Mouse (Mus musculus) kidney, postnatal 4 days (tissue): ENCODE results near the gene Gna15.

ENCODE experiments used
- DNase-seq, 2 experiments: peaks; one replicate each; pipeline ENCODE4 v3.0.0; 2021; ENCODE audit warnings: mixed read lengths in 2 of 2

Gene Gna15

DNA sequence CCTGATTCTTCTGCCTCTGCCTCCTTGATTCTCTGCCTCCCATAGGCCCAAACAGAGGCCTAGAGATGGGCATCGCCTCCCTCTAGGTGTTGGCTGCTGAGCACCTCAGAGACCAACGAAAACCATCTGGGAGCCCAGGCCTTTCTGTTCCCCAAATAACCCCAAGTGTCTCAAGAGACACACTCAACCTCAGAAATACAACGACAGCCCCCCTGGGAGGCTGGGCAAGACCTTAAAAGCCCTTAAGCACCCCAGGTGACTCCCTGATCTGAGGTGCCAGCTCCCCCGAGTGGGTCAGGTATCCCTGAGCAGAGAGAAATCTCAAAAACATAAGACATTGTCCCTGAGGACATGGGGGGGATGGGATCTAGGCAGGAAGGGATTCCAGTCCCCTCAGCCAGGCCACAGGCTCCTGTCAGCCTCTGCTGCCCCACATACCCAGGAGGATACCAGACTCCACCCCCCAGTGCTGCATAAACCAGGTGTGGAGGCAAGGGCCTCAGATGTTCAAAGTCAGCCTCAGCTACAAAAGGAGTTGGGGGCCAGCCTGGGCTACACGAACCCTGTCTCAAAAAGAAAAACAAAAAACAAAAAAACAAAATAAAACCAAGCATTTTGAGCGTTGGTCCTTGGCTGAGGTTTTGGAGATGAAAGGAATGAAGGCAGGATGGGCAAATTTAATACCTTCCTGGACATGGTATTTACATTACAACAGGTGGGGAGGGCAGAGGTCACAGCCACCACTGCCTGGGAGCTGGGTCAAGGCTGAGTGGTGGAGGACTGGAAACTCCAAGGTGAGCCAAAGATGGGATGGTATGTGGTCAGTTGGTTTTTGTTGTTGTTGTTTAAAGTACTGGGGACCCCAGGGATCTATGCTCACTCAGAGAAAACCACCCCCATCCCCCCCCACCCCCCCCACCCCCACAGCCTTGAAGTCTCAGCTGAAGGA lies 30.1 kb upstream of the Gna15 start:
- DNase-seq: no peak

DNA sequence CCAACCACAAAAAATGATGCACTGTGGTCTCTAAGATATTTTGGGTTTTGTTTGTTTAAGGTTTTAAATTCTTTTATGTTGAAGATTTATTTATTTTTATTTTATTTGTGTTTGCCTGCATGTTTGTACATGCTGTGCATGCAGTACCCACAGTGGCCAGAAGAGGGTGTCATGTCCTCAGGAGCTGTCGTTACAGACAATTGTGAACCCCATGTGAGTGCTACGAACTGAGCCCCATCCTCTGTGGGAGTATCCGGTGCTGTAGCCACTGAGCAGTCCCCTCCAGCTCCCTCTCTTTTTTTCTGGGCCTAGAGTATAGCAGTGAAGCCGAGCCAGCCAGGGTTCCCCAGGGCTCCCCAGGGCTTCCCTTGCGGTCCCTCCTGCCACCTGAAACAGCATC lies 29.2 kb upstream of the Gna15 start:
- peak; percentile 60 to 63 for DNase-seq

DNA sequence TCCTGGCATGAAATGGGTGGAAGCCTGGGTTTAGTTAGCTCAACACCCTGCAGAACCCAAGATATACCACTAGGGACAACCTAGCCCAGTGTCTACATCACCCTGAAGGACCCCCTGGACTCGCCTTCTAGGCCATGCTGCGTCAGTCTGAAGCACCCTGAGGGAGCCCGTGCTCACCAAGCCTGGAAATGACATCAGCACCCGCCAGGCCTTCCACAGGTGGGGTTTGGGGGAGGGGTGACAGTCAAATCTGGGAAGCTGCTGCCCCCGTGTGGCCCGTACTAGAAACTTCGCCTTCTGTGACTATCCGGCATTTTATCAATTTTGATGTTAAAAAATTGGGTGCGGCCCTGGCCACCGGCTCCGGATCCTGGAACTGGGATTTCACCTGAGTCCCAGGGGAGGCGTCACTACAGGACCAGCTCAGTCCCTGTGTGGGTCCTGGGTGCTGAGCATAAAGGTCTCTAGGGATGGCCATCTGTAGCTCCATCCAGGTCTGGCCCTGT lies 27.6 kb upstream of the Gna15 start:
- peak; percentile 90 to 94 for DNase-seq

DNA sequence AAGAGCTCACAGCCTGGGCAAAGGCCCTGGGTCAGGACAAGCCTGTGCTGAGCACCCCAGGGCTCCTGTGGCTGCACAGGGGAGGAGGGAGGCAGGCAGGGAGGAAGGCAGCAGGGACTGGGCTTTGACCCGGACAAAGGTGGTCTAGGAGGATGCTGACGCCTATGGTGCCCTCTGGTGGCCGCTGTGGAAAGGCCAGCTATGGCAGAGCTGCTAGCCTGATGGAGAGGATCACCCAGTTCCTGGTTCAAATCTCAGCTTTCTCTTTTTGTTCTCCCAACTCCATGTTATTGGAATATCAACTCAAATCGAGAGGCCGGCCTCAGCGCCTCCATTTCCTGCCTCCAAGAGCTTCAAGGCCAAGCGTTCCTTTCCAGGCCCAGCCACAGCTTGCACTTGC lies 26.2 kb upstream of the Gna15 start:
- peak; percentile 84 to 88 for DNase-seq

DNA sequence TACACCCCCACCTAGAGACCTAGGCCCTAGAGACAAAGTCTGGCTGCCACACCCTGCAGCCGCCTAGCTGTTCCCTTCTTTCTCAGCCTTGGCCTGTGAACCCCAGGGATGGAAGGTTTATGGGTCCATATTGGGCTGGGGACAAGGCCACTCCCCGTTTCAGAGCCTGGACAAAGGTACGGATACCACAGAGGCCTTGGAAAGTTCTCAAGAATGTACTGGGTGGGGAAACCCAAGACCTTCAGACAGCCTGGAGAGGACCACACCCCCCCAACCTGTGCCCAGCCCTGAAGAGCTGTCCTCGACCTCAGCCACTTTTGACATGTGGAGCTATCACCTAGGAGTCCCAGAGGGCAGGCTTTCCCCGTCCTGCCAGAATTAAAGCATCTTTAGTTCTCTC lies 24.9 kb upstream of the Gna15 start:
- no peak for DNase-seq

DNA sequence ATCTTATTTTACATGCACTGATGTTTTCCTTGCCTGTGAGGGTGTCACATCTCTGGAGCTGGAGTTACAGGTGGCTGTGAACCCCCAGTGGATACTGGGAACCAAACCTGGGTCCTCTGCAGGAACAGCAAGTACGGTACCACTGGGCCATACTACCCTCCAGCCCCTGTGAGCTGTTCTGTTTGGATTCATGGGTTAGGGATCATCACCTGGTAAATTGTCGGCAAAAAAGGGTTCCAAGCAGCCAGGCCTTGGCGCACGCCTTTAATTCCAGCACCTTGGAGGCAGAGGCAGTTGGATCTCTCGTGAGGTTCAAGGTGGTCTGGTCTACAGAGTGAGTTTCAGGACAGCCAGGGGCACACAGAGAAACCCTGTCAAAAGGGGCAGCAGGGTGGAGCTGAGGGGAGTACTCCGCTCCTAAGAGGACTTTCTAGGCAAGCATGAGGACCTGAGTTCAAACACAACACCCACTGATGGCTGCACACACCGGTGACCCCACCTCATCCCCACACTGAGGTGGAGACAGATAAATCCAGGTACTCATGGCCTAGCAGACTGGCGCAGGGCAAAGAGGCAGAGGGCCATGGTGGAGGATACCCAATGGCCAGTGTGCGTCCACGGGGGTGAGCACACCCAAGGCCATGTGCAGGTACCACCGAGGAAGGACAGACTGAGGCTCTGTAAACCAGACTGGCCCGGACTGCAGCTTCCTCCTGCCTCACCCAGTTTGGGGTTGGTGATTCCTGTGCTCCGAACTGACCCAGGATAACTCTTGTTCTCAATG lies 23.0 kb upstream of the Gna15 start:
- DNase-seq: no peak

DNA sequence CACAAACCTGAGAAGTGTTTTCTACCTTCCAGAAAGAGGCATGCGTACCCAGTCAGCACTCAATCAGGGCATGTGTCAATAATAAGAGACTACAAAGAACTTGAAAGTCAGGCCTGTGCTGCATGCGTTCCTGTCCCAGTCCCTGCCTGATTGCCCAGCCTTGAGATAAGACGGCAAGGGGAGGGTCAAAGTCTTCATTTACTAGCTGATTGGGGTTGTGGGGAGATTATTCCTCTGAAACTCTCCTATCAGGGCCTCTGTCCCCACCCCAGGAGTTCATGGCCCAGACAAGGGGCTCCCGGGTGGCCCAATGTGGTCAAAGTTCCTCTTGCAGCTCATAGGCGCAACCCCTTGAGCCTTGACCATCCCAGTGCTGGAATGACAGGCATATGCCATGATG lies 22.3 kb upstream of the Gna15 start:
- DNase-seq: no peak

DNA sequence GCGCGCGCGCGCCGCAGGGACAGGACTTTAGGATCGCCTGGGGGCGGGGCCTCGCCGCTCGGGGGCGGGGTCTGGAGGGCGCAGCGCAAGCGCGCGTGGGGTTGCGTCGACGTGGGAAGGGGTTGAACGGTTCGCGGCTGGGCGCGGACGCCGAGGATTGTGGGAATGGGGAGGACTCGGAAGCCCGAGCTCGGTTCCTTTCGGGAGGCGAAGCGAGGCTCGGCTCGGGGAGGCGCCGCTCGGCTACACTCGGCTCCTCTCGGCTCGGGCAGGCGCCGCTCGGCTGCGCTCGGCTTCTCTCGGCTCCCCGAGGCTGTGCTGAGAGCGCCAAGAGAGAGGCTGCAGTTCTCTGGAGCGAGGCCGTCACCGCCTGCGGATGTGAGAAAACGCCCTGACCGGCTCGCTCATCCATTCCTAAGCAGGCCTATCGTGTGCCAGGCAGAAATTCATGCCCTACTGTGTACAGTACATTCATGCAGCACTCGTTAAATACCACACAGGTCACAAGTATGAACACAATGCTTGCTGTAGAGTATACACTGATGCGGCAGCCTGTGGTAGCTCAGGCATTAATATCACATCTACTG lies 21.2 kb upstream of the Gna15 start, which contains the start of gene Gna11:
Gna11 (minus strand) TSS at position 30 of the 587 bp plus-strand sequence.
- DNase-seq: peak; percentile 100

DNA sequence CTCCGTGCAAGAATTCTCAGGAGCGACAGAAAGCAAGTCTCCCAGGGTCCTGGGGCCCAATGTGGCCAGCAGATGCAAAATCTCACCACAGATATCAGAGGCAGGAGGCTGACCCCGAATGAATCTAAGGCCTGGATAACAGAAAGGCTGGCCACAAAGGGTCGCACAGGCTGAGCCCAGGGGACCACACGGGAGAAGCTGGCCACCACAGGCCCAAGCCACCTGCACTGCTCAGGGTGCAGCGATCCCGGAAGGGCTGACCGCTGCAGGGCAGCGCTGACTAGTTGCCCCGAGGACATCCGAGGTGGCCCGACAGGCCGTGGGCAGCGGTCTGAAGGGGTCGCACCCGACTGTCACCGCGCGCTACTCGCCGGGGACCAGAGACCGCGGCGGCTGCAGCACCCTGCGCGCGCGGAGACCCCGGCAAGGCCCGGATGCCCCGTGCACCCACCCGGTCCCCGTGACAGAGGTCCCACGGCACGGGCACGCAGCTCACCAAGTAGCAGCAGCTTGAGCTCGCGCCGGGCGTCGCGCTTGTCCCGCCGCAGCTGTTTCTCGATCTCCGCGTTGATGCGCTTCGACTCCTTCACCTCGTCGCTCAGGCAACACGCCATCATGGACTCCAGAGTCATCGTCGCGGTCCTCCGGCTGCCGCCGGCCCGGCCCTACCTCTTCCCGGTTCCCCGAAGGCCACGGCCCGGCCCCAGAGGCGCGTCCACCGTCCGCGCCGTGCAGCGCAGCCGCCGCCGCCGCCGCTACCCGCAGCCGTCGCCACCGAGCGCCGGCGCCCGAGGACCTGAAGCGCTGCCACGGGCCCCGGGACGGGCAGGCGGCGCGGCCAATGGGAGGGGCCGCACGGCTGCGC lies 20.5 kb upstream of the Gna15 start:
- DNase-seq: no peak

DNA sequence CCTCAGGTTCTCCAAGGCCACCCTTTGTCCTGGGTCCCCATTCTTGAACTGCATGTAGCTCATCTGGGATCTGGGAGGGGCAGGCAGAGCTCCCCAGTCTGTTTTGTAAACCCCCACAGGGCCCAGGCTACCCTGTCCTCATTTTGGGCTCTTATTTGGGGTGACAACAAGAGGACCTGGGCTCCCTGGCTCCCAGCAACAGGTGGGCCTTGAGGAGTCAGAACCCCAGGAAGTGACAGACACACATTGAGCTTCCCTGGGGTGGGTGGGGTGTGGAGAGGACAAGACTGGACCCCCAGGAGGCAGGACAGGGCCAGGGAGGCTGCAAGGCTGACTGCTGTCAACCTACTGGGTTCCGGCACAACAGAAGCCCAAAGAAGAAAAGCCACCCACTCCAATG lies 19.6 kb upstream of the Gna15 start:
- DNase-seq: no peak

DNA sequence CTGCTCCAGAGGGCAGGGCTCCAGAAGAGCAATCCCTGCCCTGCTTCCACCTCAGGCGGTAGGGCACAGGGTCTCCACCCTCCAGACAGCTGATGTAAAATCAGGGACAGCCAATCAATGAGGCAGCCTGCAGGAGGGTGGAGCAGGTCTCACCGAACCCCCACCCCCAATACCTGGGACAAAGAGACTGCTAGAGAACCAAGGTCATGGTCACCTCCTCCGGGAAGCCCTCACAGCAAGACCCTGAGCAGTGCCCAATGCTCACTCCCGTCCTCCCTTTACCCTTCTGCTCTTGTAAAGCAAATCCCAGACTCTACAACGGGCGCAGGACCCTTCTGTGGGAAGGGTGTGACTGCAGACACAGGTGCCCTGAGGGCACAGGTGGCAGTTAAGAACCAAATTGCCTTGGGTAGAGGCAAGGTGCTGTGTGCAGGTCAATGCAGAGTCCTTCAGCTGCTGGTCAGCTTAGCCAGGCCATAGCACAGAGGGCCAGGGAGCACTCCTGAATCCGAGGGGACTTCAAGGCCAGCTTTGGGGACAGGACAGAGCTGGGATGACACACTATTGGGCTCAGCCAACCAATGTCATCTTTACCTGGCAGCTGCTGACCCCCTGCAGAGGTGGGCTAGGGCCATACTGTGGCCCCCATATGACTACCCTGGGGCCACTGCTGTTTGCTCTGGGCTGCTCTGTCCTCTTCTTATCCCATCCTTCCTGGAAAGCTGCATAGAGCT lies 18.9 kb upstream of the Gna15 start:
- no peak for DNase-seq

DNA sequence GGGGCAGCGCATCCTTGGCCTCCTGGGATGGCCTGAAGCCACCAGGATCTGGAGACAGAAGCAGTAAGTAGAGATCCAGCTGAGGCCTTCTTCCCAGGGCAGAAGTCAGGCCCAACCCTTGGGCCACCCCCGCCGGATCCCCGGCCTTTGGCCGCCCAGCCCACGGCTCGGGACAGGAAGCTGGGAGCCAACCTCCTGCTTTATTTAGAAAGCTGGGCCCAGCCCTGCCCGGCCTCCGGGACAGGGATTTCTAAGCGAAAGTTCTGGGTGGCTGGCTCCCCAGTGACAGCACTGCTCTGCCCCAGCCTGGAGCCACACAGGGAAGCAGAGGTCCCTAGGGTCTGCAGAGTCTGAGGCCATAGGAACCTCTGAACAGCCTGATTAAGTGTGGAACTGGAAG lies 17.8 kb upstream of the Gna15 start:
- peak; percentile 58 to 77 for DNase-seq

DNA sequence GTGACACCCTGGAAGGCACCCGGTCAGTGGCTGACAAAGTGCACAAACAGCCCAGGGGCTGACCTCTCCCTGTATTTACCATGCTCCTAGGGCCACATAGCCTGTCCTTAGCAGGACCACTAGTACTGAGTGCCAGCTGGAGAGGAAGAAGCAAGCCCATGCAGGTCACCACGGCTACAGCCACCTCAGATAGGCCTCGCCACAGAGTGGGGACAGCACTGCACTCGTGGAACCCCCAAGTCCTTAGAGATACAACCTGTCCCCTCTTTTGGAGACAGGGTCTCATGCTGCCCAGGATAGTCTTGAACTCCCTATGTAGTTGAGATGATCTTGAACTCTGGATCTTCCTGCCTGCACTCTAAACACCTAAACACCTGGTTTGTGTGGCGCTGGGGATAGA lies 17.3 kb upstream of the Gna15 start:
- no peak for DNase-seq

DNA sequence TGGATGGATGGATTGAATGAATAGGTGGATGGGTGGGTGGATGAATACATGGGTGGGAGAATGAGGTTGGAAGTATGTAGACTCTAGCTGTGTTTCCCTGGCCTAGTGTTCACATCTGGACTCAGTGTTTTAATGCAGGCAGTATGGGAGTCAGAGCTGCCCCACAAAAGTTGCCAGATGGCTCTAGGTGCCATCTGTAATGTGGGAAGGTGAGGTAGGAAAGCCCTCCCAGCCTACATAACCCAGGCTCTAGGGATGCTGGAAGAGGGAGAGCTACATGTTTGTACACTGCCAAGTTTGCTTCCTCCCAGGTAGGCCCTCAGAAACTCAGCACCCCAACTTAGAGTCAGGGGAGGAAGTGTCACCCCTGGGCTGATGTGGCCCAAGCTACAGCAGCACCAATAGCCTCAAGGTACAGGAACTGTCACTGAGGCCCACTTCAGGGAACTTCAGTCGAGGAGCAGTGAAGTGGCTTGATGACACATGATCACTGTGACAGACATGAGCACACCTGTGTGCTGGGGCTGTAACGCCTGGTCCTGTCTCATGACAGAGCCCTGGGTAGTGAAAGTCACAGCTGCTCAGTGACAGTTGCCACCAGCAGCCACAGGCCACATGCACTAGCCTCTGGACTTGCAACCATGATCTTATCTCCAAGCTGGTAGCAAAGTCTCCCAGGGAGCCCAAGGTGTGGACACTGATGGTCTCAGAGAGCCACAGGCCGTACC lies 14.5 kb upstream of the Gna15 start:
- DNase-seq: no peak

DNA sequence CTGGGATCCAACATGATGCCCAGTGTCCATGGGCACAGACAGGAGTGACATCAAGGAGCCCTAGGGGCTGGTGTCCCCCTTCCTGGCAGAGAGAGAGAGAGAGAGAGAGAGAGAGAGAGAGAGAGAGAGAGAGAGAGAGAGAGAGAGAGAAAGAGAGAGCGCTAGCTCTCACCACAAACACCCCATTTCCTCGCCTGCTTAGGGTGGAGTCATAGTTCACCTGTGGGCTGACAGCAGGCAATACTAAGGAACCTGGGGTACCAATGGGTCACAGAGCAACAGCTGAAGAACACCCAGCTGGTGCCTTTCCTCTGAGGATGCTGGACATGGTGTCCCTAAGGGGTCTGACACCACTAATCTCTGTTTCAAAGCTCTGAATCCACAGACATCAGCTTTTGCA lies 13.4 kb upstream of the Gna15 start:
- DNase-seq: no peak

DNA sequence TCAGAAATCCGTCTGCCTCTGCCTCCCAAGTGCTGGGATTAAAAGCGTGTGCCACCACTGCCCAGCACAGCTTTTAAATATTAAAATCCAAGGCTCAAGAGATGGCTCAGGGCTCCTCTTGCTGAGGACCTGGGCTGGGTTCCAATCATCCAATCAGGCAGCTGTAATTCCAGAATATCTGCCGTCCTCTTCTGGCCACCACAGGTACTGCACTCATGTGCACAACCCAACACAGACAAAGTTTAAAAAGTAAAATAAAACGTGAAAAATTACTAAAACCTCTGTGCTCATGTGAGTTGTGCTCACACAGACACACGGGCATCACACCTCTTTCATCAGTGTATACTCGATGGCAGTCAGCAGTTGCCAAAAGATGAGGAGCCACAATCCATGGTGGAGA lies 12.7 kb upstream of the Gna15 start:
- DNase-seq: peak in 1 of 2 experiments; percentile 46

DNA sequence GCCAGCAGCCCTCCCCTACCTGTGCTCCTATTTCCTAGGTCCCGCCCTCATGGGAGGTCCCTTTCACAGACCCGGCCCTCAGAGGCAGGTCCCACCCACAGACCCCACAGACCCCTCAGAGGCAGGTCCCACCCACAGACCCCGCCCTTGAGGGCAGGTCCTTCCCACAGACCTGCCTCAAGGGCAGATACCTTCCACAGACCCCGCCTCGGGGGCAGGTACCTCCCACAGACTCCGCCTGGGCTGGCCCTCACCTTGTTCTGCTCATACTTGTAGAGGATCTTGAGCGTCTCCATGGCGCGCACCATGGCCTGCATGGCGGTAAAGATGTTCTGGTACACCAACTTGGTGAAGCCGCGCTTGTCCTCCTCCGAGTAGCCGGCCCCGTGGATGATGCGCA lies 10.8 kb upstream of the Gna15 start:
- DNase-seq: peak; percentile 25 to 31

DNA sequence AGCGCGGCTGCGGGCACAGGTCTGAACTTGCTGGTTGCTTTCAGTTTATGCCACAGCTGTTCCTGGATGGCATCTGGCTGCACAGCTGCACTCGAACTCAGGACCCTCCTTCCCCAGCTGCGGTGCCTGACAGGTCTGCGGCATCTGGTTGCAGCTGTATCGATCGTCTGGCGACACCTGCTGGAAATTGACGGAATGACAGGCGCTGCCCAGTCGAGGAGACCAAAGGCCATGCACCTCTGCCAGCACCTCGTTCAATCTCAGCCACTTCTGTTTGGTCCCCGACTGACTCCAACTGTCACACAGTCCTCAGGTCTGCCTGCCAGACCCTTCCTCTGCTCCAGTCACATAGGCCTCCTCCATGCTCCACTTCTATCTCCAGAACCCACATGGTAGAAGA lies 2.8 kb upstream of the Gna15 start:
- peak; percentile 90 to 91 for DNase-seq

DNA sequence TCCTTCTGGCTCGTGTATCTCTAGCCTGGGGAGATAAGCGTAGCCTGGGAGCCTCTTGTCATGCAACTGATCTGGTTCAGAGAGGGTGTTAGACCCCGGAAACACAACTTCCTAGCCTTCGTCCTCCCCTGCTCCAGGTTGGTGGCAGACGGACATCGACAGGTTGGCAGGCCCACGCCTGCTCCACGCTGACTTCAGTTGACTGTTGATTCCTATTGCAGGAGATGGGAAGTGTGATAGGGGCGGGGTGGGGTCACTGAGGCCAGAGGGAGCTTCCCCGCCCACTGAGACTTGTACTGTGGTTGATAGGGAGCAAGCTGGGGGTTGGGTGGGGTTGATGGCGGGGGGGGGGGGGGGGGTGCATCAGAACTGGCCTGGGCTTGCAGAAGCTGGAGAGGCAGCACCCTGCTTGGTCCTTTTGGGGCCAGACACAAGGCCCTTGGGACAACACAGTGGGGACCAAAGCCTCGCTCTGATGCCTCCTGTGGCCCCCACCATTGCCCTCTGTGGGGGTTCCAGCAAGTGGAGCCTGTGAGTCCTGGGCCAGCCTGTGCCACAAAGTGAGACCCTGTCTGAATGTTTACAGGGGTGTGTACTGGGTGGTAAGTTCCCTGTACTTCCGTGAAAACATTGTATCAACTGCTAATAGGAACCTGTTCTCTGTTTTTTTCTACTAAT lies 1.1 kb upstream of the Gna15 start:
- no peak for DNase-seq

DNA sequence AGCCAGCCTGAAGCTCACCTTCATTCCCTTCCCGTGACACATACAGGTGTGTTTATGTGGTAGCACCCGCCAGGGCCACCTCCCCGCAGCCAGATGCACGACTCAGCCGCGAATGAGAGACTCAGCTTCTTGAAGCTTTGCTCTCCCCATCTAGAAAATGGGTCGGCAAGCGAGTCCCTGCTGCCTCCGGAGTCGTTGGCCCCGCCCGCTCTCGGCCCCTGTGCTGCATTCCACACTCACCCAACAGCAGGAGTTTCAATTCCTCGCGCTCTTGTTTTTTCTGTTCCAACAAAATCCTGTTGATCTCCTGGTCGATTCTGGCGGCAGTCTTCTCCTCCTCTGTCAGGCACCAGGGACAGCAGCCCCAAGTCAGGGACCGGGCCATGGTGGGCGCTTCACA lies 455 bp downstream of the Gna15 start:
- DNase-seq: peak in 1 of 2 experiments; percentile 28
